Mouse (Mus musculus) liver, postnatal 0 days (tissue): Measurements from ENCODE around the gene Bicc1.

Source experiments
- CTCF ChIP-seq: sonication (generic); IDR thresholded peaks from 2 replicates; pipeline ENCODE4 v1.5.1; 2016; ENCODE audit warnings: antibody characterized with exemption, low read depth
- EP300 ChIP-seq: IDR thresholded peaks from 2 replicates; pipeline ENCODE4 v1.6.1; 2016; ENCODE audit warnings: antibody characterized with exemption, low read depth, mild to moderate bottlenecking

DNA sequence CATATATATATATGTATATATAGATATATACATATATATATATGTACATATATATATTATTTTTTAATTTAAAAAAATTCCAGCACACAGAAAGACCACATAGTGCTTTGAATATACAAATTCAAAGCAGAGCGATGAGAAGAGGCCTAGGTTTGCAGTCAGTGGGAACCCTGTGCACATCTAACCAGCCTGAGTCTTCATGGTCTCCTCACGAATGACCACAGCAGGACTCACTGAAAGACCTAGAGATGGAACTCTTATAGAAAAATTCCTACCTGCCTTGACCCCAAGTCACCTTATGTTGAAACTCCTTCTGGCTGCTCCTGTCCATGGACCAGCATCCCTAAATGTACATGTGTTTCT lies 165.4 kb downstream of the Bicc1 start:
- TF ChIP-seq CTCF = no peak
- no peak for TF ChIP-seq EP300
